Mouse (Mus musculus) brain, adult 2 months (tissue): Measurements from ENCODE around the gene Elmo3.

Source experiments
- DNase-seq: peaks from one replicate; pipeline ENCODE4 v3.0.0; 2011; ENCODE audit warnings: low read depth, low spot score

Elmo3 gene

GRCm38 (mm10) chr8:105305211-105306145 lies at the start of gene Elmo3:
Gene Elmo3, plus strand, starts transcription at chr8:105305601.
- peak; percentile 76 for DNase-seq

DNA sequence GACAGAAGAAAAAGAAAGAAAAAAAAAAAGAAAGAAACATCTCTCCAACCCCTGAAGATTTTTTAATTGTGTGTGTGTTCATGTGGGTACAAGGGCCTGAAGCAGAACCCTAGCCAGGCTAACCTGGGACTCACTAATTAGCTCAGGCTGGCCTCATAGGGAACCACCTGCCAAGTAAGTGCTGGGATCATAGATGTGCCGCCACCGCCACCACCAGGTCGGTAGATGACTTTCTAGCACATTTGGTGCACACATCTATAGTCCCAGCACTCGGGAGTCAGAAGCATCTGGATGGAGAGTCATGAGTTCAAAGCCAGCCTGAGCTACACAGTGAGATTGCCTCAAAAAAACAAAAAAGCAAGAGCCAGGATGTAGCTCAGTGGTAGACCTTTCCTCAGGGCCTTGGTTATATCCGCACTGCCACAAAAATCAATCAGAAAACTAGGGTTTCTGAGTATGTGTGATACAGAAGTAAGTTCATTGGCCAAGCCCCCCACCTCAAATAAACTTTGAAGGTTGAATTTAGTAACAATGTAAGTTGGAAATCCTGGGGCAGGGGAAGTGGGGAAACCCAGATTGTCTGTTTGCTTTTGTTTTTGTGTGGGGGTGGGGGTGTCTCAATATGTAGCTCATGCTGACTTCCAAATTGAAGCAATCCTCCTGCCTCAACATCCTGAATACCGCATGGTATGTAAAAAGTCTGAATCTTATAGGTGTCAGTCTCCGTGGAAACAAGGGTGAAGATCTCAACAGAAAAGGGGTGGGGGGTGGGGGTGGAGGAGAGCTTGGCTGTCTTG lies 47.9 kb upstream of the Elmo3 start:
- DNase-seq: no peak

DNA sequence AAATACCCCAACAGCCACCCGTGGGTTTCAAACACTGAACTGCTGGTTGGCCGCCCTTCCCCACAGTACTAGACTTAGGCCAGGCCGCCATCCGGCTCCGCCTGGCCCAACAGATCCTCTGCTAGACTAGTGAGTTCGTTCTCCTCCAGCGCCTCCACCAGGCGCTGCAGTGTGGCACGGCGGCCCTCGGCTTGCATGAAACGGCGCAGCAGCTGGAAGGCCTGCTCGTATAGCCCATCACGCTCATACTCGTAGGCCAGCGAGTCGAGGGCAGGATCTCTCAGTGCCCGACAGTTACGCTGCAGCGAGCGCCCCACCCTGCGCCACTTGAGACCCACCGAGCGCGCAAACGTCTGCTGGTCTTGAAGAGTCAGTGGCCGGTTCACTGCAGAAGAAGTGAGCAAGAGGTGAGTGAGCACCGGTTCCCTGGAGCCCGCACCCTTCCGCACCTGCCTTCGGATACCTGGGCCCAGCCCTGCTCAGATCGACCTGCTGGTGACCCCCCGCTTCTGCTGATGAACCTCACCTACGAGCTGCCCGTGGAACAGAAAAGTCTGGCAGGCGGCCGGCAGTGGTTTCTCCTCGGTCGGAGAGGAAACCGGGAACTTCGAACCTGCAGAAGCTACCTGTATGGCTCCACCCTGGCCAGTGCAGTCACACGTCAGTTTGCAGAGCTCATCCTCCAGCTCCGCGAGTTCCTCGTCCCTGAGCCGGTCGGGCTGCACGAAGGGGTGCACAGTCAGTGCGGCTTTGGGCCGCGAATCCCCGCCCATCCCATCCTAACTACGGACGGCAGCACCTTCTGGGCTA lies 46.3 kb upstream of the Elmo3 start:
- DNase-seq: peak; percentile 63

DNA sequence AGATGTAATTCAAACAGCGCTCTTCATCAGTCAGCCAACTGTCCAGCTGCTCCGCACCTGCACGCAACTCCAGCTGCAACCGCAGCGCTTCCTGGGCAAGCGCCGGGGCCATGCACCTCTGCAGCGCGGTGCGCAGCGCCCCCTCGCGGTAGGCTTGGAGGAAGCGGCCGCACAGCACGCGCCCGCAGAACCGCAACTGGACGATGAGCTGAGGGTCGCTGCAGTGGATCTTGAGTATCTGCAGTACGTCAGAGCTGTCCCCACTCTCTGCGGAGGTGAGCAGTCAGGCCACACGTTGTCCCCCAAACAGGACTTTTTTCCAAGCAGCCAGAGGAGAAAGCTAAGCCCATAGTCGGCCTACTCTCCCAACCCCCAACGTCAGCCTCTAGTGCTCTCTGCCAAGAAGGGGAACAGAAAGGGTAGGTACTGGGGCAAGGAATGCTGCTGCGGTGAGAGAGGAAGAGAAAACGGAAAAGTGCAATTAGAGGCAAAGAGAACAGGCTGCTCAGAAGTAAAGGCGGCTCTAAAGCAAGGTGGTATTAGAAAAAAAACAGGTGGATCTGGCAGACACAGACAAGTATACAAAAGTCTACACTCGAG lies 45.6 kb upstream of the Elmo3 start:
- DNase-seq: peak; percentile 82

DNA sequence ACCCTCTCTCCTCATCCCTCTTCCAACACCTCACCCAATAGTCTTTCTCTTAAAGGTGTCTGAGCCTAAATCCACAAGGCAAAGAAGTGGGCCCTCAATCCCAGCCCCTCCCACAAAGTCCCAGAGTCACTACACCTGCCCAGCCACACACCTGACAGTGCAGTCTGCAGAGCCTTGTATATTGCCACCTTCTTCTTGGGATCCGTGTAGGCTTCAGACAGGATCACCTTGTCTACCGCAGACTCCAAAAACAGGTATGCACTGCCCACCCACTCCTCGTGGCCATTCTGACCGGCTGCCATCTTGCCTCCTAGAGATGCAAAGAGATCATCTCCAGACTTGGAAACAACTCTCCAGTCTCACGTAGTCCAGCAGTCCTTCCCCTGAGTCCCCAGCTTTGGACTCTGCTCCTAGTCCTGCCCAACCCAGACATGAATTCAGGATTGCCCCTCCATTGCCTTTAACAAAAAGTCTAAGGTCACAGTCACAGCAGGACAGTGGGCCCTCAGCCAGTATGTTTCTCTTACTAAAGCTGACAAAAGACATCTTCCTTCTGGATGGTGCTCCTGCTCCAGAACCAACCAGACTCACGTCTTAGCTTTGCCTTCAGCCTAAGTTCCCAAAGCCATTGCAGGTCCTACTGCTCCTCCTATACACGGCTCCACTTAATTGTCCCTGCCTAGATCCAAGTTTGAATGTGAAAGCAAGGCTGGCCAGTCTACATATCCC lies 44.9 kb upstream of the Elmo3 start:
- DNase-seq: no peak

DNA sequence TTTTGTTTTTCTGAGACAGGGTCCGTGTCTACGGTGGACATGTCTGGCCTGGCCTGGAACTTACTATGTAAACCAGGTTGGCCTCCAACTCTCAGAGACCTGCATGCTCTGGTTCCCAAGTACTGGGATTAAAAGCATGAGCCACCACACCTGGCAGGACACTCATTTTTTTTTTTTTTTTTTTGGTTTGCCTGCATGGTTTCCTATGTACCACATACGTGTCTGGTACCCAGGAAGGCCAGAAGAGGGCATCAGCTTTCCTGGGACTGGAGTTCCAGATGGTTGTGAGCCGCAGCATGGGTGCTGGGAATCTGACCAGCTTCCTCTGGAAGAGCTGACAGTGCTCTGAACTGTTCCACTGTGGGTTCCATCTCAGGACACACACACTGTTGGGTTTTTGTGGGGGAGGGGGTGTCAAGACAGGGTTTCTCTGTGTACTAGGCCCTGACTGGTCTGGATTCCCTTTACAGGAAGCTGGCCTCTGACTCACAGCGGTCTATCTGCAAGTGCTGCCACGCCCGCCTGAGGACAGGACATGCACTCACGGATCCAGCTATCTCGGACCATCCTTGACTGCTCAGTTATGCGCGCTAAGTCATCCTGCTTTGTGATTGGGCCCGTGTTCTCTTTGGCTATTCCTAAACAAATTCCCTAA lies 43.9 kb upstream of the Elmo3 start:
- DNase-seq: no peak

GRCm38 (mm10) chr8:105263244-105263912 lies 42.0 kb upstream of the Elmo3 start:
- no peak for DNase-seq

- peak; percentile 66 for DNase-seq
These were observed 41.1 kb upstream of the Elmo3 start, which contains the start of the genes Tradd and Fbxl8 for GRCm38 (mm10) chr8:105264024-105264982. Gene Tradd, minus strand, starts transcription at chr8:105264609. Gene Fbxl8, plus strand, starts transcription at chr8:105264648.

DNA sequence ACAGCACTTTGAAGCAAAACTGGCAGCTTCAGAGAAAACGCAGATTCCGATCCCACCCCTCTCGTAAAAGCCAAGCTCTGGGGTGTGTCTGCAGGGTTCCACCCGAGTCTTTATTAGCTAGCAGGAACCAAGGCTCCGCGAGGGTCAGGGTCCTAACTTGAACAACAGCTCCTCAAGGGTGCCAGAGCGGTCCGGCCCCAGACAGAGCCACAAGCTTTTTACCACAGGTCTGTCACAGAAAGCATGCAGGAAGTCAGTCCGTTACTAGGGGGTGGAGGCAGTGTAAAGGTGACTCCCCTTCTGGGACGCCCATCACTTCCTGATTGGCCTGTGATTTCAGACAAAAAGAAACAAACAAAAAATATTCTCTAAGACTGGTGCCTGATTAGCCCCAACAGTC lies 40.3 kb upstream of the Elmo3 start:
- DNase-seq: no peak

GRCm38 (mm10) chr8:105266775-105267174 lies 38.6 kb upstream of the Elmo3 start:
- no peak for DNase-seq

- DNase-seq: peak; percentile 97
These were observed 36.9 kb upstream of the Elmo3 start for GRCm38 (mm10) chr8:105268342-105269074.

DNA sequence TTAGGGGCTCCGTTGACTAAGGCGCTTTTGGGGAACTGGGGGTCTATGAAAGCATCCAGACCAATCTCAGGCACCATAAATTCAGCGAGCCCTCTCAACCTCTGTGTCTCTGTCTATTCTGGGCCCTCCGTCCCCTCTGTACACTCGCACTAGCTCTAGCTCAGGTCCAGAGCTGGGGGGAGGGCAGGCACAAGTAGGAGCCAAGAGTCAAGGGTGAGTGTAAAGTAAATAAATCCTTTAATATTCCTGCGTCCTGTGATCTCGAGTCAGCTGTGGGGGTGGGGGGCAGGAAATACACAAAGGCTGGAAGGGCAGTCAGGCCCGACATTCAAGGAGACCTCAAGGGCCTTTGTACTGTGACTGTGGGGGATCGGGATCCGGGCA lies 36.3 kb upstream of the Elmo3 start:
- DNase-seq: no peak

GRCm38 (mm10) chr8:105269461-105269947 lies 35.9 kb upstream of the Elmo3 start, which contains the start of gene Hsf4:
Gene Hsf4, plus strand, starts transcription at chr8:105269801.
- DNase-seq: peak; percentile 78

DNA sequence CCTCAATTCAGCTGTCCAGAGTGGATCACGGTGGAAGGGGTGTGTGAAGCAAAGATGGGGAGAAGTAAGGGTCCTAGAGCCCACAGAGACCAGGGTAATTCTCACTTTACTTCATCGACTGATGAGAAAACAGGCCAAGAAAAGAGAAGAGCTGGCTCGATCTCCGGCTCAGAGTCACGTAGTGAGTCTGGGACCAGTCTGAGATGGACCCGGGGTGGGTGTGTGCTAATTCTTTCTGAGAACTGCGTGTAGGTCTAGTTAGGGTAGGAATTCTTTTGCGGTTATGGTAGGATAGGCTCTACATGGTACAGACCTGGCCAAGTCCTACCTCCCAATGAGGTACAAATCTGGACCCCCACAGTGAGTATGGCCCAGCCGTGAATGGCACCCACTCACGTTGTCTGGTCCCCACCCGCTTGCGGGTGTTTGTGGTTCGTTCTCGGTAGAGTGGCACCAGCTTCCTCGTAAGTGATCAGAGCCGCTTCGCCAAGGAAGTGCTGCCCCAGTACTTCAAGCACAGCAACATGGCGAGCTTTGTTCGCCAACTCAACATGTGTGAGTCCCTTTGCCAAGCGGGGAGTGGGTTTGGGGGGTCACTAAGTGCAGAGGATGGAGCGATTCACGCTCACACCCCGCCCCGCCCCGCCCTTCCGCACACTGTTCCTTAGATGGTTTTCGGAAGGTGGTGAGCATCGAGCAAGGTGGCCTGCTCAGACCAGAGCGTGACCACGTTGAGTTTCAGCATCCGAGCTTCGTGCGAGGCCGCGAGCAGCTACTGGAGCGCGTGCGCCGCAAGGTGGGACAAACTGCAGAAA lies 35.1 kb upstream of the Elmo3 start:
- DNase-seq: no peak

DNA sequence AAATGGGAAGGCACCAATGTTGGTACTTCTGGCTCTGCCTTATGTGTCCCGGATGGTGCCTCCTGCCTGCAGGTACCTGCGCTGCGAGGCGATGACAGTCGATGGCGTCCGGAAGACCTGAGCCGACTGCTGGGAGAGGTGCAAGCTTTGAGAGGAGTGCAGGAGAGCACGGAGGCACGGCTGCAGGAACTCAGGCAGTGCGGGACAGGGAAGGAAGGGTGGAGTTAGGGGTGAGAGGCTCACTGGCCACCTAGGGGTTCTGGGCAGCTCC lies 34.5 kb upstream of the Elmo3 start:
- DNase-seq: no peak

- no peak for DNase-seq
These were observed 30.0 kb upstream of the Elmo3 start for GRCm38 (mm10) chr8:105275387-105275786.

GRCm38 (mm10) chr8:105275840-105276239 lies 29.6 kb upstream of the Elmo3 start, which contains the start of gene Nol3:
Gene Nol3, plus strand, starts transcription at chr8:105276140.
- no peak for DNase-seq
